Mouse (Mus musculus) small intestine, adult 2 months (tissue): ENCODE data around the gene Ndufs6. TPM values are rescaled to one million over a fixed set of nuclear protein-coding genes. Genes with fewer than 3 reads are reported as not detected.

ENCODE experiments used
- H3K27ac ChIP-seq: fragments of 200-500 bp; 2 replicates; pipeline ENCODE4 v1.5.1; 2012; ENCODE audit warnings: low read depth, low read length, control low read depth, inconsistent platforms; ENCODE audit not compliant: insufficient read depth
- H3K27me3 ChIP-seq: fragments of 200-500 bp; 2 replicates; pipeline ENCODE4 v1.6.1; 2012; ENCODE audit warnings: mild to moderate bottlenecking, moderate library complexity, low read length, inconsistent platforms; ENCODE audit not compliant: control insufficient read depth, insufficient read depth
- H3K36me3 ChIP-seq: fragments of 200-500 bp; 2 replicates; pipeline ENCODE4 v1.6.1; 2012; ENCODE audit warnings: mild to moderate bottlenecking, low read length, control low read depth, inconsistent platforms; ENCODE audit not compliant: control insufficient read depth, insufficient read depth
- H3K4me1 ChIP-seq: fragments of 200-500 bp; 2 replicates; pipeline ENCODE4 v1.6.1; 2012; ENCODE audit warnings: low read length, inconsistent platforms, mixed read lengths; ENCODE audit not compliant: control insufficient read depth, insufficient read depth, insufficient read length
- H3K4me3 ChIP-seq: fragments of 200-500 bp; 2 replicates; pipeline ENCODE4 v1.5.1; 2012; ENCODE audit warnings: low read depth, mild to moderate bottlenecking, control low read depth, inconsistent platforms, low read length, moderate library complexity
- CTCF ChIP-seq: fragments of 200-500 bp; IDR thresholded peaks from 2 replicates; pipeline ENCODE4 v1.5.1; 2012; ENCODE audit warnings: low read depth, mild to moderate bottlenecking, control low read depth, inconsistent platforms, low read length, moderate library complexity, mixed read lengths; ENCODE audit not compliant: insufficient replicate concordance, insufficient read length; ENCODE audit errors: extremely low read depth
- POLR2A ChIP-seq: fragments of 200-500 bp; IDR thresholded peaks from 2 replicates; pipeline ENCODE4 v1.6.1; 2012; ENCODE audit warnings: low read depth, mild to moderate bottlenecking, control low read depth, inconsistent platforms, low read length, moderate library complexity
- WGBS: fragments of 180-500 bp; shearing (Covaris S2); methylation state at CpG from one replicate; pipeline ENCODE4 v1.1.7; 2018; 5-methylcytosine and 5-hydroxymethylcytosine counted together
- polyA plus RNA-seq: library from polyadenylated mRNA; depleted of rRNA; stranded (reverse); fragments of >200 nt; gene quantifications from 2 replicates; pipeline ENCODE4 v1.2.3, GENCODE M21; 2012

Ndufs6 gene
- polyA plus RNA-seq, 1 experiment: 57.4 TPM

- Histone ChIP-seq H3K27me3 (no peaks in the 10 kb centered on the region), H3K36me3 (no peaks in the 10 kb centered on the region), H3K4me1 (peaks cover 8% of the 10 kb centered on the region; the same call in 1 of the 2 replicates), H3K4me3 (no peak overlapping the region), H3K27ac (peak overlapping the region; percentile 62; the same call in 1 of the 2 replicates)
- TF ChIP-seq CTCF: no peak
- no peak for TF ChIP-seq POLR2A
- WGBS: 33% methylated on average over 3 of the region's 3 CpGs
These were observed 3.4 kb upstream of the Ndufs6 start for GRCm38 (mm10) chr13:73331736-73332135.

GRCm38 (mm10) chr13:73330844-73331501 lies 2.6 kb upstream of the Ndufs6 start:
- Histone ChIP-seq H3K4me3 (peak overlapping the region; percentile 90), H3K4me1 (peaks cover 8% of the 10 kb centered on the region; the same call in 1 of the 2 replicates), H3K27me3 (no peaks in the 10 kb centered on the region), H3K27ac (peak overlapping the region; percentile 62), H3K36me3 (peaks cover 2% of the 10 kb centered on the region; the same call in 1 of the 2 replicates)
- WGBS: under 1% methylated on average over 42 of the region's 42 CpGs
- no peak for TF ChIP-seq CTCF
- peak; percentile 77 for TF ChIP-seq POLR2A

- 93% methylated on average over 4 of the region's 4 CpGs for WGBS
- TF ChIP-seq POLR2A: no peak
- no peak for TF ChIP-seq CTCF
- Histone ChIP-seq H3K27me3 (no peaks in the 10 kb centered on the region), H3K4me1 (no peaks in the 10 kb centered on the region; the same call in 1 of the 2 replicates), H3K27ac (no peak overlapping the region), H3K36me3 (peaks cover 40% of the 10 kb centered on the region), H3K4me3 (no peak overlapping the region)
These were observed 4.9 kb downstream of the Ndufs6 start for GRCm38 (mm10) chr13:73323406-73323805.

GRCm38 (mm10) chr13:73322626-73323025 lies 5.7 kb downstream of the Ndufs6 start:
- Histone ChIP-seq H3K4me1 (no peaks in the 10 kb centered on the region; the same call in 1 of the 2 replicates), H3K27me3 (no peaks in the 10 kb centered on the region), H3K36me3 (peaks cover 45% of the 10 kb centered on the region), H3K4me3 (no peak overlapping the region), H3K27ac (no peak overlapping the region)
- 88% methylated on average over 10 of the region's 10 CpGs for WGBS
- no peak for TF ChIP-seq CTCF
- no peak for TF ChIP-seq POLR2A

- no peaks in the 10 kb centered on the region for H3K27me3 ChIP-seq
- no peak overlapping the region for H3K27ac ChIP-seq
- no peak overlapping the region for H3K4me3 ChIP-seq
- H3K36me3 ChIP-seq: peaks cover 49% of the 10 kb centered on the region
- 76% methylated on average over 4 of the region's 4 CpGs for WGBS
- no peaks in the 10 kb centered on the region; the same call in 1 of the 2 replicates for H3K4me1 ChIP-seq
- TF ChIP-seq CTCF (no peak), POLR2A (no peak)
These were observed 8.3 kb downstream of the Ndufs6 start for GRCm38 (mm10) chr13:73320048-73320447.

- TF ChIP-seq POLR2A: no peak
- TF ChIP-seq CTCF: peak; percentile 80; the same call in 1 of the 2 replicates
- Histone ChIP-seq H3K27me3 (no peaks in the 10 kb centered on the region), H3K4me3 (no peak overlapping the region), H3K36me3 (no peaks in the 10 kb centered on the region), H3K4me1 (peaks cover 2% of the 10 kb centered on the region; the same call in 1 of the 2 replicates), H3K27ac (no peak overlapping the region)
- 30% methylated on average over 8 of the region's 8 CpGs for WGBS
These were observed 18.0 kb downstream of the Ndufs6 start for GRCm38 (mm10) chr13:73310183-73310929.

- no peaks in the 10 kb centered on the region for H3K36me3 ChIP-seq
- WGBS: 93% methylated on average over 4 of the region's 4 CpGs
- H3K27ac ChIP-seq: no peak overlapping the region
- TF ChIP-seq CTCF (no peak), POLR2A (no peak)
- H3K27me3 ChIP-seq: no peaks in the 10 kb centered on the region
- no peak overlapping the region for H3K4me3 ChIP-seq
- H3K4me1 ChIP-seq: peaks cover 2% of the 10 kb centered on the region; the same call in 1 of the 2 replicates
These were observed 21.9 kb downstream of the Ndufs6 start for GRCm38 (mm10) chr13:73306430-73306829.
